Mouse (Mus musculus): ENCODE data around the gene H2-M11.

Gene H2-M11

DNA sequence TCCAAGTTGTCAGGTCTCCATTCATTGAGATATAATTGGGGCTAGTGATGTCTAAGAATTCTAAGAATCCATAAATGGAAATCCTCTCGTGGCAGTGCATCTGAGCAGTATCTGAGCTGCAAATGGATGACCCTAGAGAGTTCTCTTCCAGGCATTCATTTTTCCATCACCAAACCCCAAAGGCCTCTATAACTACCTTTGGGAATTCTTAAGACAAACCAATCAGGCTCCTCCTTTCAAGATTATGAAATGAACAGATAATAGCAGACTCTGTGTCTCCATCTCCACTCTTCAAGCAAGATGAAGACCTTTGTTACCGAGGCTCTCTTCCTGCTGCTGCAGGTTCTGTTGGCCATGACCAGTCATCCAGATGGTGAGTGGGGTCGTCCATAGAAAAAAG is at the start of gene H2-M11:
H2-M11 (plus strand) TSS at position 301 of the 400 bp plus-strand sequence.
- DNase-seq, result no peak

DNA sequence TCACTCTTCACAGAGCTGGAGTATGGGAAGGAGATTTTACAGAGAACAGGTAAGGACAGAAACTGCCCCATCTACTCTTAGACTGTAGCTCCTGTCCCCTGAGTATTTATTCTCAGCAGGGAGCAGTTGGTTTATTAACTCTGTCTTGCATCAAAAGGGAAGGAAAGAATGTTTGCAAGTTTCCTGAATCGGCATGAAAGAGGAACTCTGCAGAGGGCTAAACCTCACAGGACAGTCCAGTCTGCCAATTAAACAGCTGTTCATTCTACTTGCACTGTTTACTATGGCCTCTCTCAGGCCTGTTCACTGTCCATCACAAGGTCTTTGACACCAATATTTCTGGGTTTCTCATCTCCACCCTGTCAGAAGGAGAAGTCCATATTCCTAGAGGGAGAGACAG is 46.4 kb upstream of the H2-M11 start:
- no peak for DNase-seq

DNA sequence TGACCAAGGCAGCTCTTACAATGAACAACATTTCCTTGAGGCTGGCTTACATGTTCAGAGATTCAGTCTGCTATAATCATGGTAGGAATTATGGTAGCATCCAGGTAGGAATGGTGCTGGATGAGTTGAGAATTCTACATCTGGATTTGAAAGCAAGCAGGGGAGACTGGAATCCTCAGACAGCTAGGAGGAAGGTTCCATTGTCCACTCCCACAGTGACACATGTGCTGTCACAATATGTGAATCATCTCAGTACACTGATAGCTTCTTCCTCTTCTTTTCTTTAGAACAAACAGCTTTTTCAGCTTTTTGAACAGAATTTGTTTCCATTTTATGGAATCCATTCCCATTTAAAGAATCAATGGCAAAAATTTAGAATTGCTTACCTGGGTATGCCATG is 43.0 kb upstream of the H2-M11 start:
- peak; percentile 56 for DNase-seq

Data from heart, adult 11 months (tissue).